Comparison of ENCODE assay signal across 23 mouse cellular contexts in genomic region chr13:59838464-59838863, GRCm38 (mm10). TPM values are rescaled to one million over a fixed set of nuclear protein-coding genes. Genes with fewer than 3 reads are reported as not detected.
DNase-seq lines count a peak whose midpoint lies in the region; ATAC-seq and TF ChIP-seq lines count a peak whose summit lies in the region.
"Had no signal": no experiment of that assay in that cellular context is flagged by ENCODE, and none has a peak within 500 bp of the region (broad histone marks: within the 10 kb centered on the region; RNA-seq: fewer than 3 reads in every experiment).

No protein-coding gene starts in this region.

- H3K9ac ChIP-seq in heart, embryonic 12.5 days, result no peak overlapping the region
- no peak overlapping the region for H3K9ac ChIP-seq in heart, embryonic 11.5 days (ENCODE audit: low read depth, low read length)
- H3K9ac ChIP-seq in liver, embryonic 13.5 days, result no peak overlapping the region
- H3K9ac ChIP-seq in liver, embryonic 12.5 days, result no peak overlapping the region

- no peak overlapping the region for H3K27ac ChIP-seq in heart, embryonic 12.5 days (ENCODE audit: poor library complexity, severe bottlenecking)
- no peak overlapping the region for H3K27ac ChIP-seq in heart, embryonic 10.5 days
- H3K27ac ChIP-seq in heart, embryonic 11.5 days (ENCODE audit: low read depth, low read length), result no peak overlapping the region
- H3K27ac ChIP-seq in liver, embryonic 13.5 days, result 0 out of 2 replicates have a peak overlapping the region, but pooled peaks have one; percentile 20
- H3K27ac ChIP-seq in liver, embryonic 12.5 days, result no peak overlapping the region

- H3K4me3 ChIP-seq in heart, embryonic 12.5 days, result no peak overlapping the region
- H3K4me3 ChIP-seq in heart, embryonic 10.5 days, result no peak overlapping the region
- H3K4me3 ChIP-seq in heart, embryonic 11.5 days (ENCODE audit: low read depth, low read length), result no peak overlapping the region
- no peak overlapping the region for H3K4me3 ChIP-seq in liver, embryonic 13.5 days (replicated peaks)
- no peak overlapping the region for H3K4me3 ChIP-seq in liver, embryonic 12.5 days
- H3K4me3 ChIP-seq in E14TG2a.4 (replicated peaks; ENCODE audit: low read length), result peak overlapping the region; percentile 82; the same call in 1 of the 2 replicates

- no peak for TF ChIP-seq CTCF in E14TG2a.4 (conservative IDR thresholded peaks at IDR 0.05; ENCODE audit: low read length)

- H3K4me1 ChIP-seq in heart, embryonic 12.5 days (replicated peaks), result 0 out of 2 replicates have a peak, but pooled peaks cover 3% of the 10 kb centered on the region
- H3K4me1 ChIP-seq in heart, embryonic 10.5 days, result peaks cover 19% of the 10 kb centered on the region
- peaks cover 7% of the 10 kb centered on the region; the same call in 1 of the 2 replicates for H3K4me1 ChIP-seq in heart, embryonic 11.5 days (ENCODE audit: control insufficient read depth, insufficient read depth, low read length)
- H3K4me1 ChIP-seq in liver, embryonic 13.5 days (replicated peaks), result peaks cover 53% of the 10 kb centered on the region
- H3K4me1 ChIP-seq in liver, embryonic 12.5 days, result peaks cover 47% of the 10 kb centered on the region
- peaks cover 51% of the 10 kb centered on the region for H3K4me1 ChIP-seq in E14TG2a.4 (replicated peaks; ENCODE audit: low read depth, low read length)

- no peak overlapping the region for H3K4me2 ChIP-seq in heart, embryonic 12.5 days
- H3K4me2 ChIP-seq in heart, embryonic 11.5 days, result no peak overlapping the region
- H3K4me2 ChIP-seq in liver, embryonic 13.5 days, result no peak overlapping the region
- H3K4me2 ChIP-seq in liver, embryonic 12.5 days, result no peak overlapping the region

- WGBS in heart, embryonic 12.5 days, result 87% methylated on average over 3 of the region's 3 CpGs
- 84% methylated on average over 3 of the region's 3 CpGs for WGBS in heart, embryonic 10.5 days
- WGBS in heart, embryonic 11.5 days (ENCODE audit: insufficient replicate concordance), result 82% methylated on average over 3 of the region's 3 CpGs
- WGBS in liver, embryonic 13.5 days (ENCODE audit: insufficient replicate concordance), result 81% methylated on average over 3 of the region's 3 CpGs
- WGBS in liver, embryonic 12.5 days (ENCODE audit: insufficient replicate concordance), result 85% methylated on average over 3 of the region's 3 CpGs

- H3K9me3 ChIP-seq in heart, embryonic 12.5 days (replicated peaks), result no peaks in the 10 kb centered on the region
- H3K9me3 ChIP-seq in heart, embryonic 10.5 days, result no peaks in the 10 kb centered on the region
- H3K9me3 ChIP-seq in heart, embryonic 11.5 days (replicated peaks; ENCODE audit: control insufficient read depth, low read length), result no peaks in the 10 kb centered on the region
- H3K9me3 ChIP-seq in liver, embryonic 13.5 days (replicated peaks), result no peaks in the 10 kb centered on the region
- H3K9me3 ChIP-seq in liver, embryonic 12.5 days (replicated peaks), result no peaks in the 10 kb centered on the region
- no peaks in the 10 kb centered on the region for H3K9me3 ChIP-seq in E14TG2a.4 (ENCODE audit: low read length)
- H3K9me3 ChIP-seq: G1E had no signal

- no peak for ATAC-seq in heart, embryonic 12.5 days (ENCODE audit: insufficient number of reproducible peaks, low FRiP score)
- ATAC-seq in heart, embryonic 11.5 days (replicated peaks; ENCODE audit: insufficient number of reproducible peaks, low FRiP score, low TSS enrichment), result no peak
- ATAC-seq in liver, embryonic 13.5 days (ENCODE audit: low read depth), result no peak
- no peak for ATAC-seq in liver, embryonic 12.5 days
- ATAC-seq: activated CD4-positive, CD25-positive, alpha-beta regulatory T cell, adult 4 months; CD4-positive, CD25-positive, alpha-beta regulatory T cell, adult 4 months; Patski had no signal

- peak; percentile 71 for DNase-seq in heart, adult 11 months
- DNase-seq in heart, embryonic 10.5 days (ENCODE audit: low spot score), result peak; percentile 67
- no peak for DNase-seq in liver, embryonic 13.5 days
- no peak for DNase-seq in cerebellum, postnatal 36 days
- DNase-seq: adrenal gland, adult 2 months; adrenal gland, adult 8-10 months; adrenal gland, postnatal 10 days; adrenal gland, postnatal 14 days; adrenal gland, postnatal 25 days; adrenal gland, postnatal 36 days; B cell, adult 2 months; cerebellum, adult 11 months; cerebellum, adult 11-12 months; cerebellum, adult 18-20 months had no signal

- no peaks in the 10 kb centered on the region for H3K36me3 ChIP-seq in heart, embryonic 12.5 days
- no peaks in the 10 kb centered on the region for H3K36me3 ChIP-seq in heart, embryonic 10.5 days
- no peaks in the 10 kb centered on the region for H3K36me3 ChIP-seq in heart, embryonic 11.5 days (ENCODE audit: control insufficient read depth, insufficient read depth, low read length)
- no peaks in the 10 kb centered on the region for H3K36me3 ChIP-seq in liver, embryonic 13.5 days
- no peaks in the 10 kb centered on the region for H3K36me3 ChIP-seq in liver, embryonic 12.5 days
- no peaks in the 10 kb centered on the region for H3K36me3 ChIP-seq in E14TG2a.4 (ENCODE audit: insufficient read depth, low read length)
- H3K36me3 ChIP-seq: G1E had no signal

- no peaks in the 10 kb centered on the region for H3K27me3 ChIP-seq in heart, embryonic 12.5 days (replicated peaks)
- H3K27me3 ChIP-seq in heart, embryonic 10.5 days (ENCODE audit: insufficient read depth, poor library complexity, severe bottlenecking), result no peaks in the 10 kb centered on the region
- H3K27me3 ChIP-seq in heart, embryonic 11.5 days (ENCODE audit: control insufficient read depth, insufficient read depth, low read length), result no peaks in the 10 kb centered on the region
- H3K27me3 ChIP-seq in liver, embryonic 13.5 days, result no peaks in the 10 kb centered on the region
- no peaks in the 10 kb centered on the region for H3K27me3 ChIP-seq in liver, embryonic 12.5 days (replicated peaks)
- H3K27me3 ChIP-seq in E14TG2a.4 (ENCODE audit: insufficient read depth, low read length), result no peaks in the 10 kb centered on the region
- H3K27me3 ChIP-seq: Patski had no signal

RNA-seq across cellular contexts. Expression of gene Tut7, which starts 15.5 kb away (rescaled TPM):
- 45.3 and 46.4 TPM in 2 replicates for polyA plus RNA-seq in heart, embryonic 12.5 days (2016; fragmentation: Nextera tagmentation; extraction: Ambion mirVana)
- 37.2 and 39.6 TPM in 2 replicates for polyA plus RNA-seq in heart, embryonic 10.5 days (2016; fragmentation: Nextera tagmentation; extraction: Ambion mirVana)
- 40.1 and 45.1 TPM in 2 replicates for polyA plus RNA-seq in heart, embryonic 11.5 days (2014; fragmentation: Nextera tagmentation; extraction: Ambion mirVana)
- polyA plus RNA-seq in liver, embryonic 13.5 days (2015; fragmentation: Nextera tagmentation; extraction: Ambion mirVana), result 54.4 and 61.8 TPM in 2 replicates
- 66.3 and 74.4 TPM in 2 replicates for polyA plus RNA-seq in liver, embryonic 12.5 days (2016; fragmentation: Nextera tagmentation; extraction: Ambion mirVana)

RNA-seq across cellular contexts. Expression of gene Gm49354, which starts 56.4 kb away (rescaled TPM):
- polyA plus RNA-seq in heart, embryonic 12.5 days (2016; fragmentation: Nextera tagmentation; extraction: Ambion mirVana), result not detected in 2 replicates
- not detected in 2 replicates for polyA plus RNA-seq in heart, embryonic 10.5 days (2016; fragmentation: Nextera tagmentation; extraction: Ambion mirVana)
- not detected in 2 replicates for polyA plus RNA-seq in heart, embryonic 11.5 days (2014; fragmentation: Nextera tagmentation; extraction: Ambion mirVana)
- polyA plus RNA-seq in liver, embryonic 13.5 days (2015; fragmentation: Nextera tagmentation; extraction: Ambion mirVana), result not detected in 2 replicates
- polyA plus RNA-seq in liver, embryonic 12.5 days (2016; fragmentation: Nextera tagmentation; extraction: Ambion mirVana), result not detected in 2 replicates
- polyA plus RNA-seq: activated CD4-positive, CD25-positive, alpha-beta regulatory T cell, adult 4 months; adrenal gland, adult 2 months; C2C12; CD4-positive, CD25-positive, alpha-beta regulatory T cell, adult 4 months had no signal

Comparison
In these comparisons a context has a peak if more than half of its experiments do, and no peak if none do; other contexts are left out.
1. DNase-seq: peak in heart, adult 11 months (single experiment) and heart, embryonic 10.5 days (single experiment); none in liver, embryonic 13.5 days (single experiment) and cerebellum, postnatal 36 days (0 of 2).